Mouse (Mus musculus): ENCODE measurements at regions not wholly inside any gene's neighbourhood (a gene's known extent, or its start where the extent isn't known, plus 50 kb on each side); places are given as distances from the start of the nearest gene placed in this dataset.
A peak's percentile ranks its signal among the peaks of the same experiment; 100 is the strongest.

DNA sequence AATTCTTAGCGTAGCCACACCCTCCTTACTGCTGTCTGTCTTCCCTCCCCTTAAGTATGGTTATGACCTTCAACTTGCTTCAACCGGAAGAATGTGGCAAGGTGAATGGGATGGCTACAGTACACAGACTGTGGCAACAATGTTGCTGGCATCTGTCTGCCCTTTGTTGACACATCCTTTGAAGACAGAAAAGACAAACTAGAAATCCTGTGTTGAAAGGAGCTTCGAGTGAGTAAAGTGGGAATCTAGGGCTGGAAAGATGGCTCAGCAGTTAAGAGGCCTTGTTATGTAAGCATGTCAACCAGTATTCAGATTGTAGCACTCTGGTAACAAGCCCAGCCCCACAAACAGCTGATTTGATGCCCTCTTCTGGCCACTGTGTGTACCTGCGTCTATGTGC lies 60.2 kb upstream of the Ercc4 start:
- Histone ChIP-seq H3K9me3 (replicated peaks; ENCODE audit: insufficient read depth, low read length) (no peaks in the 10 kb centered on the region), H3K9ac (ENCODE audit: control insufficient read depth, low read depth, low read length, poor library complexity, severe bottlenecking) (no peak overlapping the region), H3K36me3 (ENCODE audit: control insufficient read depth in 1 of 2, insufficient read depth in 2 of 2, low read length in 2 of 2) (no peaks in the 10 kb centered on the region), H3K4me3 (ENCODE audit: control insufficient read depth in 1 of 2, insufficient read depth in 1 of 2, low read depth in 2 of 2, low read length in 2 of 2) (no peak overlapping the region), H3K4me1 (ENCODE audit: control insufficient read depth in 1 of 2, insufficient read depth in 2 of 2, low read length in 2 of 2) (no peaks in the 10 kb centered on the region), H3K79me2 (ENCODE audit: control insufficient read depth, insufficient read depth, low read length, poor library complexity) (no peaks in the 10 kb centered on the region), H3K27ac (ENCODE audit: control insufficient read depth, low read depth, low read length) (no peak overlapping the region), H3K27me3 (ENCODE audit: control insufficient read depth in 1 of 2, insufficient read depth in 2 of 2, low read length in 2 of 2) (peaks cover 0 to 1% of the 10 kb centered on the region in 2 experiments; a peak in 2 of 4 replicates)
- TF ChIP-seq KAT2A (conservative IDR thresholded peaks at IDR 0.05; ENCODE audit: low read depth, low read length) (no peak), RCOR1 (IDR thresholded peaks at IDR 0.05; ENCODE audit: low read depth, low read length) (no peak), EP300 (IDR thresholded peaks at IDR 0.05; ENCODE audit: low read depth in 1 of 2, low read length in 2 of 2) (no peak), JUND (IDR thresholded peaks at IDR 0.05; ENCODE audit: low read depth, low read length) (no peak), E2F4 (IDR thresholded peaks at IDR 0.05; ENCODE audit: borderline replicate concordance, low read depth, low read length) (no peak), CTCF (IDR thresholded peaks at IDR 0.05 in 2 of 3, conservative IDR thresholded peaks at IDR 0.05 in 1 of 3; ENCODE audit: control insufficient read depth in 1 of 3, insufficient read depth in 1 of 3, low read depth in 2 of 3, low read length in 3 of 3, poor library complexity in 1 of 3, severe bottlenecking in 1 of 3) (0 out of 6 replicates have a peak, but pooled peaks of 1 of the 3 experiments have one; percentile 2), GATA1 (IDR thresholded peaks at IDR 0.05; ENCODE audit: low read depth, low read length) (no peak)
- no peak for DNase-seq (ENCODE audit: low read depth, low spot score)

DNA sequence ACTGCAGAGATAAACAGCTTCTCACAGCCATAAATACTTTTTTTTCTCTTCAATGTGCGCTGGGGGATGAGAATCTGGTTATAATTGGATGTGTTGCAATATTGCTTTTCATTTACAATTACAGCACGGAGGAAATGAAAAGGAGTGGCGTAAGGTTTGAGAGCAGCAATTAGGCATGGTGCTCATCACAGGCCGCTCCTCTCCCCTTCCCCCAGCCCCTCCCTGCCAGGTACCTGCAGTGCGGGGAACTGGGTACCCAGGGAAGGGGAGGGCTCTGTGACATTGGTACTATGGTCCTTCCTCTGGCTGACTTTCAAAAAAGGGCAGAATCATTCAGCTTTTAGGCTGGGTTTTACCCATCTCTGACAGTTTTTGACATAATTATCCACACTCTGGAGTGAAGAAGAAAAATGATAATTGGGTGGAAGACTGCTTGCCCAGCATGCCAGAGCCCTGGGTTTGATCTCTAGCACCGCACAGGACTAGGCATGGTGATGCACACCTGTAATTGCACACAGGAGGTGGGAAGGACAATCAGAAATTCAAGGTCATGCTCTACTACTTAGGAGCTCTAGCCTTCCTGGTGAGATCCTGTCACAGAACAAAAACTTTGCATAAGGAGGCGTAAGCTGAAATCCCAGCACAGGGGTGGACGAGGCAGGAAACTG lies 59.1 kb upstream of the Ercc4 start:
- Histone ChIP-seq H3K27me3 (ENCODE audit: control insufficient read depth in 1 of 2, insufficient read depth in 2 of 2, low read length in 2 of 2) (peaks cover 0 to 1% of the 10 kb centered on the region in 2 experiments; a peak in 2 of 4 replicates), H3K27ac (ENCODE audit: control insufficient read depth, low read depth, low read length) (no peak overlapping the region), H3K79me2 (ENCODE audit: control insufficient read depth, insufficient read depth, low read length, poor library complexity) (no peaks in the 10 kb centered on the region), H3K36me3 (ENCODE audit: control insufficient read depth in 1 of 2, insufficient read depth in 2 of 2, low read length in 2 of 2) (no peaks in the 10 kb centered on the region), H3K9me3 (replicated peaks; ENCODE audit: insufficient read depth, low read length) (no peaks in the 10 kb centered on the region), H3K4me1 (ENCODE audit: control insufficient read depth in 1 of 2, insufficient read depth in 2 of 2, low read length in 2 of 2) (no peaks in the 10 kb centered on the region), H3K4me3 (ENCODE audit: control insufficient read depth in 1 of 2, insufficient read depth in 1 of 2, low read depth in 2 of 2, low read length in 2 of 2) (no peak overlapping the region), H3K9ac (ENCODE audit: control insufficient read depth, low read depth, low read length, poor library complexity, severe bottlenecking) (no peak overlapping the region)
- no peak for DNase-seq (ENCODE audit: low read depth, low spot score)
- TF ChIP-seq USF2 (IDR thresholded peaks at IDR 0.05; ENCODE audit: borderline replicate concordance in 1 of 2, insufficient read depth in 1 of 2, low read depth in 1 of 2, low read length in 2 of 2): no peak
- no peak for TF ChIP-seq MAFK (IDR thresholded peaks at IDR 0.05; ENCODE audit: borderline replicate concordance, low read depth, low read length)
- no peak for TF ChIP-seq ZKSCAN1 (IDR thresholded peaks at IDR 0.05; ENCODE audit: low read depth, low read length)
- no peak for TF ChIP-seq NRF1 (IDR thresholded peaks at IDR 0.05; ENCODE audit: insufficient read depth, low read depth, low read length, poor library complexity, severe bottlenecking)
- no peak for TF ChIP-seq E2F4 (IDR thresholded peaks at IDR 0.05; ENCODE audit: borderline replicate concordance, low read depth, low read length)
- TF ChIP-seq ELF1 (IDR thresholded peaks at IDR 0.05; ENCODE audit: low read depth, low read length): no peak
- no peak for TF ChIP-seq TAL1 (IDR thresholded peaks at IDR 0.05; ENCODE audit: low read length)
- TF ChIP-seq USF1 (IDR thresholded peaks at IDR 0.05; ENCODE audit: low read depth, low read length): no peak
- TF ChIP-seq MAX (IDR thresholded peaks at IDR 0.05; ENCODE audit: low read length): no peak
- TF ChIP-seq CHD1 (IDR thresholded peaks at IDR 0.05; ENCODE audit: low read depth, low read length): no peak
- no peak for TF ChIP-seq CHD2 (IDR thresholded peaks at IDR 0.05; ENCODE audit: low read length)
- no peak for TF ChIP-seq ZC3H11A (IDR thresholded peaks at IDR 0.05; ENCODE audit: low read depth, low read length)
- TF ChIP-seq POLR2A (IDR thresholded peaks at IDR 0.05; ENCODE audit: control insufficient read depth in 1 of 2, insufficient read depth in 1 of 2, low read depth in 1 of 2, low read length in 2 of 2, poor library complexity in 1 of 2): no peak
- TF ChIP-seq GABPA (IDR thresholded peaks at IDR 0.05; ENCODE audit: low read depth, low read length): no peak
- TF ChIP-seq TBP (IDR thresholded peaks at IDR 0.05; ENCODE audit: low read depth, low read length): no peak
